Mouse (Mus musculus): ENCODE data around the gene Uba7.

Gene Uba7

GRCm38 (mm10) chr9:107961881-107962280 lies 13.4 kb upstream of the Uba7 start:
- DNase-seq (ENCODE audit: low read depth, low spot score): peak; percentile 78

- DNase-seq (ENCODE audit: low read depth, low spot score): no peak
These were observed 12.4 kb upstream of the Uba7 start for GRCm38 (mm10) chr9:107962916-107963315.

DNA sequence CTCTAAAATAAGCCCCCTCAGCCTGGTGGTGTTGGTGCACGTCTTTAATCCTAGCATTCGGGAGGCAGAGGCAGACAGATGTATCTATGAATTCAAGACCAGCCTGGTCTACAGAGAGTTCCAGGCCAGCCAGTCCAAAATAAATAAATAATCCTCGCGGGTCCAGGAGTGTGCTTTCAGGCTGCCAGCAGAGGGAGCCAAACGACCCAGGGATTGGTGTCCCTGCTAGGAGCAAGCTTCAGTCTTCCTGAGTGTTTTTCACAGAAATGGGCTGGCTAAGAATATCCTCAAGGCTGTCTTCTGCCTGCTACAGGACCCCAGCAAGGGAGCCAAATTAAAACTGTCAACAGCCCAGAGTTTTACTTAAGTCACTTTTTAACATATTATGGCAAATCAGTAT lies 11.6 kb upstream of the Uba7 start:
- peak; percentile 81 for DNase-seq (ENCODE audit: low read depth, low spot score)

DNA sequence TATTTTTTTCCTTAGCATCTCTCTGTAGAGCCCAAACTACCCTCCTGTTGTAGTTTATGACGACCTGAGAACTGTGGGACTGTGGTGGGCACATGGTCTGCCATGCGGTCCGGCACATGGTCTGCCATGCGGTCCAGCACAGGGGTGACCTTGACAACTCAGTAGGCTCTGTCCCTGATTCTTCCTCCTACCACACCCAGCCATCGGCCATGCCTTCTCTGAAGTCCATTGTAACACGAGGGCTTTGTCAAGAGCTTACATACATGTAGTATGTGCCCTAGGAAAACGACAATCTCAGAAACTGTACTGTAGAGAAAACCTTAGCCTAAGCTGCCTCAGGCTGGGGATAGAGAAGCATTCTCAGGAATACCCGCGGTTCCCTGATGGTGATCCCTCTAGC lies 10.6 kb upstream of the Uba7 start:
- no peak for DNase-seq (ENCODE audit: low read depth, low spot score)

DNA sequence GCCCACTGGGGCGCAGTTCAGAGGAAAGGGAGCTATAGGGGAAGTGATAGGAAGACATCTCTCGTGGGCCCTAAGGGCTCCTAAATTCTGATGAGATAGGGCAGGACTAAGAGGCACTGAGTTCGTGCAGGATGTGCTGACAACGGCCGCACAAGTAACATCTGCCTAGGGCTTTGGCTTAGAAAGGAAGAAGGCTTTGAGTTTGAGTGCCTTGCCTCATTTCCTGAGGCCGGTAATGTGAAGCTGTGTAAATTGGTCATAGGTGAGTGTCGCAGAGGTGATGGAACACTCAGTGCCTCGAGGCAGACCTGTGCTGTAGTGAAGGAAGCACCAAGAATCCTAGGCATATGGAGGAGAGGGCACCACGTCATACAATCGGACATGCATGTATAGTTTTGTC lies 8.6 kb upstream of the Uba7 start:
- no peak for DNase-seq (ENCODE audit: low read depth, low spot score)

DNA sequence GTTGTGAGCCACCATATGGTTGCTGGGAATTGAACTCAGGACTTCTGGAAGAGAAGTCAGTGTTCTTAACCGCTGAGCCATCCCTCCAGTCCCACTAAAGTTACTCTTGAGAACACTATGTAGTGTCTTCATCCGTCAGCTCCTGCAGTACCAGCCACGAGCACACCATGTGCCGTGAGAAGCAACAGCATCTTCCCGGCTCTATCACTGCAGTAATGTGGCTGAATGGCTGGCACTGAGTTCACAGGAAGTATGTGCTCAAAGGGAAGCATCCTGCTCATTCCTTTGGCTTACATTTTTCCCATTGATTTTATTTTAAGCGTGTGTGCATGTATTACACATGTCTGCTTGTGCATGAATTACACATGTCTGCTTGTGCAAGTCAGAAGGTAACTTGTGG lies 7.9 kb upstream of the Uba7 start:
- DNase-seq (ENCODE audit: low read depth, low spot score): no peak

DNA sequence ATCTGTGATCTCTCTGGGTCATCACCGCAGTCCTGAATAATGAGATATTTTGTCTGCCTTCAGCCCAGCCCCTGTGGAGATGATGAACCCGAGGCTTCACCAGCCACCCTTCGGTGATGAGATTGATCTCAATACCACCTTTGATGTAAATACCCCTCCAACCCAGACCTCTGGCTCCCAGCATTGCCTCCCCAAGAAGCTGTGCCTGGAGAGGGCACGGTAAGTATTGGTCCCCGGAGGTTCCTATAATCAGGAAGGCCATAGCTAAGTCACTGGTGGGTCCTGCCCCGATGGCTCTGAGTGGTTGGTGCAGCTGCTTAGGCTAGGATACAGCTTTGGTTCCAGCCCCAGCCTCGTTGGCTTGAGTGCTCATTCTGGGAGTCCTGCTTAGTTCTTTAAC lies 6.8 kb upstream of the Uba7 start:
- no peak for DNase-seq (ENCODE audit: low read depth, low spot score)

DNA sequence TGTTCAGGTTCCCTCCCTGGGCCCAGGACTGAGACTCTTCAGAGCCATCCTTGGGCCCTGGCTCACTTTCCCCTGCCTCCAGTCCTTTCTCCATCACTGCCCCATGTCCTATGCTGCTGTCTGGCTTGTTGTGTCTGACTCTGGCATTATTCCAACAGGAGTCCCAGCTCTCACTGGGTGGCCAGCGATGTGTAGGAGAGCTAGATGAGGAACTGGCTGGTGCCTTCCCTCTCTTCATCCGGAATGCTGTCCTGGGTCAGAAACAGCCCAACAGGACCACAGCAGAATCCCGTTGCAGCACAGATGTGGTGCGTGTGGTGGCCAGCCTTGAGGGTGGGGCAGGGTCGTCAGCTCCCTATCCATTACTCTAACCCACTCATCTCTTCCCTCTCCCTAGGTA lies 5.0 kb upstream of the Uba7 start:
- no peak for DNase-seq (ENCODE audit: low read depth, low spot score)

DNA sequence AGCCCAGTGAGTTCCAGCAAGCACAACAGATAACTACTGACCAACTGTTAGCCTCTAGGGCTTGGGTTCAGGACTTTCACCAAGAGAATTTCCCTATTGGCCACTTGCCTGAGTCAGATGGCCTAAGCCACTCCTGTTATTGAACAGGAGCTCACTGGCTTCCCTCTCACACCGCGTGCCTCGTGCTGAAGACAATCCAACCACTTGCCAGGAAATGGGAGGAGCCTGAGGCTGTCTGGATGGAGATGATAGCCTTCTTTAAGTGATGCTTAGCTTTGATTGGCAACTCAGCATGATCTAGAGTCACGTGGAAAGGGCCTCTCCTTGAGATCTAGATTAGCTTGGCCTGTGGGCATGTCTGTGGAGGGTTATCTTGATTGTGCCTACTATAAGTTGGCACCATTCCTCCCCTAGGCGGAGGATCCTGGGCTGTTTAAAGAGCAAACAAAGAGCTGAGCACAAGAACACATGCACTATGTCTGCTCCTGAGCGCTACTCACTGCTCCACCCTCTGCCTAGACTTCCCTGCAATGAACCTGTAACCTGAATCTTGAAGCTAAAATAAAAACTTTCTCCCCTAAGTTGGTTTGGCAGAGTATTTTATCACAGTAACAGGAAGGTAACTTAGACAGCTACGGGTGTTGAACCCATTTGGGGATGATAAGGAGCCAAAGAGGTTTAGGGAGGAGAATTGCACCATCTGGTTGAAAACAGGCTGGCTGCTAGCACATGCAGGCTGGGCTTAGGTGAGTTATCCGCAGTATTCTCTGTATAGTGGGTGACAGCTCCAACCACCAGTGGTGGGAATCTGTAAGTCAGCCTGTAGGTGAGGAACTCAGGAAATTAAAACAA lies 3.4 kb upstream of the Uba7 start:
- DNase-seq (ENCODE audit: low read depth, low spot score): peak; percentile 86

GRCm38 (mm10) chr9:107974491-107975171 lies 674 bp upstream of the Uba7 start:
- DNase-seq (ENCODE audit: low read depth, low spot score): no peak

DNA sequence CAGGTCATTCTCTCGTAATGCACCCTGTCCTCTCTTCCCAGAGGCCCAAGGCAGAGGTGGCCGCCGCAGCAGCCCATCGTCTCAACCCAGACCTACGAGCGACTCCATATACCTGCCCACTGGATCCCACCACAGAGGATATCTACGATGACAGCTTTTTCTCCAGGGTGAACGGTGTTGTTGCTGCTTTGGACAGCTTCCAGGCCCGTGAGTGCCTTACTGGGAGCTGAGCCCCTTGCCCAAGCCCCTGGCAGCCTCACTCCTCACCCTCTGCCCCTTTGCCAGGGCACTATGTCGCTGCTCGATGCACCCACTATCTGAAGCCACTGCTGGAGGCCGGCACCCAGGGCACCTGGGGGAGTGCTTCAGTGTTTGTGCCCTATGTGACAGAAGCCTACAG lies 3.5 kb downstream of the Uba7 start:
- no peak for DNase-seq (ENCODE audit: low read depth, low spot score)

DNA sequence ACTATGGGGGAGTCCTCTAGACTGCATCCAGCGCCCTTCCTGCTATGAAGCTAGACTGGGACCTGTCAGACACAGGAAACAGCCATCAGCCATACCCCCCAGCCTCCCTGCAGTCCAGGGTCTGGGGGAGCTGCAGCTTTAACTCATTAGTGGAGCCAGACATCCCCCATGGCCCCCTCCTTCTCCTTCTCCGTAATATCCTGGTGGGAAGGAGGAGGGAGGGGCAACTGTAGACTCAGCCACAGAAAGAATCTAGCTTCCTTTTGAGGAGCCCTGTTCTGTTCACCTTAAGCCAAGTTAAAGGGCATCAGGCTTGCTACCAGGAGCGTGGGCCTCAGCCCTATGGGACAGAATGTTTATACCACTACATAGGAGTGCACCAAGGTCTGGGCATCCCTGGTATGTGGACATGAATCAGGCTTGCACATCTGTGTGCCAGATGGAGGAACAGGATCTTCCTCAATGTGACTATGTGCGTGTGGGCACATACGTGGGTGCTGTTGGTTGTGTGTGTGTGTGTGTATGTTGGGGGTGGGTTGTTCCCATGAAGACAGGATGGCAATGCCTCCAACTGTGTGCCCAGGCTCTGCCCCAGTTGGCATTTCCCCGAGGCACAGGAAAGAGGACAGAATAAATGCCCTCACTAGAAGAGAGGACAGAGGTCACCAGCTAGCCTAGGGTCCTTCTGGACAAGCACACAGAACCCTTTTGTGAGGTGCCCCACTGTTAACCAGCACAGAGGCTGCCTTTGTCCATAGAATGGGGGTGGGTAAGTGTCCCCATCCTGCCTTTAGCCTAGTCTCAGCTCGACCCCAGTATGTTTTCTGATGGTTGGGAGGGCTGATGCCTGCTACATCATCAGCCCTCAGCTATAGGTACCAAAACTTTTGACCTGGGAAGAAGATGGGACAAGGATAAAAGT lies 6.6 kb downstream of the Uba7 start:
- DNase-seq (ENCODE audit: low read depth, low spot score): no peak

GRCm38 (mm10) chr9:107982681-107983346 lies 7.5 kb downstream of the Uba7 start, which contains the start of gene Gm20661:
Gm20661 (plus strand) TSS chr9:107983058.
- no peak for DNase-seq (ENCODE audit: low read depth, low spot score)

DNA sequence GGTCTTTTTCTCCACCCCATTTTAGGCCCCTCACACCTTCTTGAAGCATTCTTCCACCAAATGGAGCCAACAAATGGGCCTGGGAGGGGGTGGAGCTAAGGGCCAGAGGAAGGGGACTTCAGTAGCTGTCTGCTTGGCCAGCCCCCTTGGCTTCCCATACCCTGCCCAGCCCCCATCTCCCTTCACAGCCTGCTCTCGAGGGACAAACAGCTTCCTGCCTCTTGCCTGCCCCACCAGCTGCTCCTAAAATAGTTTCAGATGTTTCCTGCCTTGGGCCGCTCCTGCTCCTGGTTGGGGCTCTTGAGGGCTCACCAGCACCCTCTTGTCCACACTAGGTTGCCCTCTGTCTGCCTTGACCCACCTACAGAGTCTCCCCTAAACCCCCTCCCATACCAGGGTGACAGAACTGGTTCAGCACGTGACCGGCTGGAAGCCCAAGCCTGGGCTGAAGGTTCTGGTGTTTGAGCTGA lies 8.2 kb downstream of the Uba7 start:
- DNase-seq (ENCODE audit: low read depth, low spot score): no peak

- no peak for DNase-seq (ENCODE audit: low read depth, low spot score)
These were observed 8.9 kb downstream of the Uba7 start for GRCm38 (mm10) chr9:107984052-107984753.

DNA sequence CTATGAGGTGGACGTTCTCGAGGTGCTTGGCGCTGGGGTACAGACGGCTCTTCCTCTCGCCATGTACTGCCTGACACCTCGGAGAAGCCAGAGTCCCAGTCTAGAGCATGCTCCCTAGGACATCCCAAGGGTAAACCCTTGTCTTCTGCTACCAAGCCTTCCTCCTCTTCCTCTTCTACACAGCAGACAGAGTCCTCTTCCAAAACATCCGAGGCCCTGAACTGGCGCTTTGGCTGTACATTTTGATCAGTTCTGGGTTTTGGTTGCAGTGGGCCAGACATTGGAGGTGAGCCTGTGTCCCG lies 9.4 kb downstream of the Uba7 start:
- DNase-seq (ENCODE audit: low read depth, low spot score): no peak

DNA sequence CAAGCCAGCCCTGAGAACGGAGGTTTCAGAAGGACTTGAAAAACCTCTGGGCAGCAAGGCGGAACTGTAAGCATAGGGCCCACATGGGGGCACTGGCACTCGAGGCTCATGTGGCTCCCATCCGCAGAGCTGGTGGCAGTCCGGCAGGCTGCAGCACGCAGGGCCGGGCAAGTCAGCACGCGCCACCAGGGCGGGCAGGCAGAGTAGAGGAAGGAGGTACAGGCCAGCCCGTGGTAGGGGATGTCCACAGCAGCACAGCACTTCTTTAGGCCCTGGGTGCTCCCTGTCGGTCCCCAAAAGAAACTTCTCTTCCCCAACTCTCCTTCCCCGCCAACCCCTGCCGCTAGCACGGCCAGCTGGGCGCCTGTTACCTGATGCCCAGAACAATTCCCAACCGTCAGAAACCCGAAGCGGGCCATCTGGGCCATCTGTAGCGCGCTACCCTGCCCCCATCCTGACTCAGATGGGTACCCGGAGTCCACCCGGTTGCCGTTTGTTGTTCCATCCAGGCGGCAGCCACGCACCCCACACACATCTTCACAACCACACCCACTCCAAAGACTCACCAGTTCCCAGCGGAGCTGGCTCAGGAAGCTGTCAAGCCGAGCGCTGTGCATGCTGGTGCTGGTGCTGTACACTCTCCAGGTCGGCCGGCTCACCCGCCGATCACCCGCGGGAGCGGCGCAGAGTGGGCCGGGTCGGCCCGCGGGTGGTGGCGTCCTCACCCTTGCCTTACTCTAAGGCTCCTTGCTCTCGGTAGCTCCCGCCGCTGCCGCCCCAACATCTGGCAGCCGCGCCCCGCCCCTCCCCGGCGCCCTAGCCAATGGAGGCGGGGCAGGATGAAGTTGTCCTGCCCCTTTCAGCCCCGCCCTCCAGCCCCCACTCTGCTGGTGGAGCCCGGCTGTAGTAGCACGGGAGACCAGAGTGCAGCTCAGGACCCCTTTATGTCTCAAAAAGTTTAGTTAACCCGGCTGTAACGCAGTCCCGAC lies 10.1 kb downstream of the Uba7 start, which contains the start of gene Inka1:
Gene Inka1, minus strand, starts transcription at position 749 of the 989 bp plus-strand sequence.
- DNase-seq (ENCODE audit: low read depth, low spot score): peak; percentile 89

- peak; percentile 91 for DNase-seq (ENCODE audit: low read depth, low spot score)
These were observed 11.1 kb downstream of the Uba7 start for GRCm38 (mm10) chr9:107986376-107986775.

GRCm38 (mm10) chr9:107987950-107988349 lies 12.6 kb downstream of the Uba7 start:
- no peak for DNase-seq (ENCODE audit: low read depth, low spot score)

DNA sequence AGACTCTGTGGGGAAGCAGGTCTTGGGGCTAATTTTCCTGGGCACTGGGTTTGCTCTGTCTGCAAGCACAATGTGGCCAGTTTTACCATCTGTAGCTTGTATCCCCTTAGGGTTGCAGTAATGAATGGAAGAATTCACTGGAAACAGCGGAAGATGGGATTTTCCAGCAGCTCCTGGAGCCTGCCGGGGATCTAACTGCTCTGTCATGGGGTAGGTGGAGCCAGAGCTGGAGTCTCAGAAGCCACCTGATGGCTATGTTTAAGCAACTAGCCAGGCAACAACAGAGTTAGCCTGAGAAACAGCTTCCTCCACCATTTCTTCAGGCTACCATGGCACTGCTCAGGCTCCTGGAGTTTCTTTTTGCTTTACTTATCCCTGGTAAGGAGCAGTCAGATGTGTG lies 16.9 kb downstream of the Uba7 start, which contains the start of gene Cdhr4:
Gene Cdhr4, plus strand, starts transcription at position 301 of the 400 bp plus-strand sequence.
- DNase-seq (ENCODE audit: low read depth, low spot score): no peak
